Mouse (Mus musculus) right cerebral cortex, postnatal 36 days (tissue): ENCODE data around the gene Cryzl2.

Experiments
- DNase-seq, 2 experiments: peaks; one replicate each; pipeline ENCODE4 v3.0.0; 2022; ENCODE audit warnings: low spot score in 2 of 2, mixed read lengths in 1 of 2

The Cryzl2 gene

GRCm38 (mm10) chr1:157443026-157443722 lies 15.2 kb upstream of the Cryzl2 start:
- peak; percentile 53 to 57 for DNase-seq

- DNase-seq: no peak
Measured at GRCm38 (mm10) chr1:157443723-157444561, 14.4 kb upstream of the Cryzl2 start.

- DNase-seq: no peak
Measured at GRCm38 (mm10) chr1:157444632-157445300, 13.6 kb upstream of the Cryzl2 start.

- no peak for DNase-seq
Measured at GRCm38 (mm10) chr1:157445398-157445910, 12.9 kb upstream of the Cryzl2 start.

GRCm38 (mm10) chr1:157446325-157446724 lies 12.1 kb upstream of the Cryzl2 start:
- peak; percentile 62 to 72 for DNase-seq

- no peak for DNase-seq
Measured at GRCm38 (mm10) chr1:157447142-157447541, 11.2 kb upstream of the Cryzl2 start.

- no peak for DNase-seq
Measured at GRCm38 (mm10) chr1:157448164-157448804, 10.1 kb upstream of the Cryzl2 start.

GRCm38 (mm10) chr1:157448805-157449188 lies 9.6 kb upstream of the Cryzl2 start:
- no peak for DNase-seq

- no peak for DNase-seq
Measured at GRCm38 (mm10) chr1:157449532-157449931, 8.8 kb upstream of the Cryzl2 start.

GRCm38 (mm10) chr1:157449981-157450636 lies 8.3 kb upstream of the Cryzl2 start:
- DNase-seq: no peak

- no peak for DNase-seq
Measured at GRCm38 (mm10) chr1:157452284-157452683, 6.1 kb upstream of the Cryzl2 start.

GRCm38 (mm10) chr1:157452759-157453549 lies 5.4 kb upstream of the Cryzl2 start:
- DNase-seq: no peak

GRCm38 (mm10) chr1:157454876-157455275 lies 3.5 kb upstream of the Cryzl2 start:
- no peak for DNase-seq

- DNase-seq: no peak
Measured at GRCm38 (mm10) chr1:157457789-157458188, 588 bp upstream of the Cryzl2 start.

GRCm38 (mm10) chr1:157459904-157460303 lies 1.5 kb downstream of the Cryzl2 start:
- DNase-seq: no peak

GRCm38 (mm10) chr1:157461276-157461675 lies 2.9 kb downstream of the Cryzl2 start:
- no peak for DNase-seq

- DNase-seq: no peak
Measured at GRCm38 (mm10) chr1:157462336-157462735, 4.0 kb downstream of the Cryzl2 start.

GRCm38 (mm10) chr1:157465194-157465593 lies 6.8 kb downstream of the Cryzl2 start:
- no peak for DNase-seq

GRCm38 (mm10) chr1:157467866-157468265 lies 9.5 kb downstream of the Cryzl2 start:
- peak in 1 of 2 experiments; percentile 54 for DNase-seq

GRCm38 (mm10) chr1:157470761-157471386 lies 12.5 kb downstream of the Cryzl2 start:
- peak; percentile 76 to 87 for DNase-seq
